Mouse (Mus musculus): ENCODE measurements around the gene Lrrfip1.

- TF ChIP-seq CTCF (IDR thresholded peaks at IDR 0.05; ENCODE audit: low read depth) (no peak), EP300 (IDR thresholded peaks at IDR 0.05; ENCODE audit: low read depth) (no peak)
Measured at GRCm38 (mm10) chr1:91001101-91001500, 2.6 kb downstream of the Lrrfip1 start.
